Mouse (Mus musculus) lung, adult 18-20 months (tissue): ENCODE measurements around the gene Alox12.

Experiments used
- DNase-seq, 2 experiments: peaks; one replicate each; pipeline ENCODE4 v3.0.0; 2022; ENCODE audit warnings: mixed read lengths in 2 of 2

Alox12 gene

DNA sequence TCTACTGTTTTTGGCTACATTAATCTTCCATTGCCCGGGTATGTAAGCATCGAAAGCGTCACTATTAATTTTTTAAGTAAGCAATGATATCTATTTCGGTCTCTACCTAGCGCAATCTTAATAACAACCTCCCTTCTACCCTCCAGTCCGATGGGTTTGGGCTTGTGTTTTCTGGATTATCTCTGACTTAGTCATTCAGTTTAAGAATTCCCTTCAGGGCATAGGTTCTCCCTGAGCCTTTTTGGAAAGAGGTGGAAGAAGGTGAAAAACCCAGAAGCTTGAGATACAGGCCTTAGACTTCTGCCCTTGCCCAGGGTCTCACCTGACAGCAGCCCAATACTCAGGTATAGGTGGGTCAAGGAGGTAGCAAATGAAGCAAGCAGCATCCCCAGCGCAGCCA, 35.3 kb downstream of the Alox12 start:
- no peak for DNase-seq

DNA sequence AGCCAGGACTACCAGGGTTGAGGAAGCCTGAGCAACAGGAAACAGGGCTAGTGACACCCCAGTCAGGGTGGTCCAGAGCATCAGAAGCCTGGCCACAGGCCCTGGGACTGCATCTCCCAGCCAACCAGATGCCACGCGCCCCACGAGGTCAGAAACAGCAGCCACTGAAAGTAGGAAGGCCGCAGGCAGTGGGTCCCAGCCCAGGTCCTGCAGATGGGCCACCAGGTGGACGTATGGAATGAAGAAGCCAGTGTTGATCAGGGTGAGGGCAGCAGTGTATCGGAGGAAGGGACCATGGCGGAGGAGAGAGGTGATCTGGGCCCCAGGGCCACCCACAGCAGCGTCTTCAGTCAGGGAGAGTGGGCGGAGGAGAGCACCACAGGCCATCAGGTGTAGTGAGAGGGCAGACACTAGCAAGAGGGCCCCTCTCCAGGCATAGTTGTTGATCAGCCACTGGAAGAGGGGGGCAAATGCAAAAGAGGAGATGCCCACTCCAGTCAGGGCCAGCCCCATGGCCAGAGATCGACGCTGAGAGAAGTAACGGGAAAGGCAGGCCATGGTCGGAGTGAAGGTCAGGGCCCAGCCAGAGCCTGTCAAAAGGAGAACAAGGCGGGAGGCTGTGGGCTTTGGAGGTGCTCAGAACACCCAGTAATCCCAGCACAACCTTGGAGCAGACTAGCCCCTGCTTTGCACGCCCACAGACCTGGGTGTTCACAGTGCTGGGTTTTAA, 36.2 kb downstream of the Alox12 start:
- no peak for DNase-seq

DNA sequence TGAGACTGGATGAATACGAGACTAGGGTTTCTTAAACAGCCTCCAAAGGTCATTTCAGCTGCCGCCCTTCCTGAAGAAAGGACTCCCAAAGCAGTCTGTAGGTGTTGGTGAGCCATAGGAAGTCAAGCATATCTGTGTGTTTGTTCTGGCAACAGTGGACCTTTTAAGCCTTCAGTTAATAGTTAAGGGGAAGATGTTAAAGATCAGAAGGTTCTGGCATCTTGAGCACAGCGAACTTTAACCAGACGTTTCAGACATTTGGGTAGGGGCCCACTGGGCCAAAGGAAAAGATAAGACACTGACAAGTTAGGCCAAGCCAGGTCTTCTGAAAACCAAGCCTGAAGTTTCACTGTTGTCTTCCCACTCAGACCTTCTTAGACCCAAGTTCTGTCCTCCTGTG, 37.1 kb downstream of the Alox12 start:
- DNase-seq, result no peak

DNA sequence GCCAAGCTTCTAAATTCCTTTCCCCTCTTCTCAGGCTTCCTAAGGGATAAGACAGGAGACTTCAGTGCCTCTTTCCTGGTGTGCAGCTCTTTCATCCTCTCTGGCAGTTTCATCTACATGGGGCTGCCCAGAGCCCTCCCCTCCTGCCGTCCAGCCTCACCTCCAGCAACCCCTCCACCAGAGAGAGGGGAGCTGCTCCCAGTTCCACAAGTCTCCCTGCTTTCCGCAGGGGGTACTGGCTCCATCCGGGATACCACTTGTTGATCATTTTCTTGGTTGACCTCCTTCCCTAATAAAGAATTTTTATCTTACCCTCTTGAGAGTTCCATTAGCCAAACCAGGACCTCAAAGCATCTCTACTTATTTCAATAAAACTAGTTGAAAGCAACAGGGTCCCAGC, 39.0 kb downstream of the Alox12 start:
- DNase-seq, result no peak

DNA sequence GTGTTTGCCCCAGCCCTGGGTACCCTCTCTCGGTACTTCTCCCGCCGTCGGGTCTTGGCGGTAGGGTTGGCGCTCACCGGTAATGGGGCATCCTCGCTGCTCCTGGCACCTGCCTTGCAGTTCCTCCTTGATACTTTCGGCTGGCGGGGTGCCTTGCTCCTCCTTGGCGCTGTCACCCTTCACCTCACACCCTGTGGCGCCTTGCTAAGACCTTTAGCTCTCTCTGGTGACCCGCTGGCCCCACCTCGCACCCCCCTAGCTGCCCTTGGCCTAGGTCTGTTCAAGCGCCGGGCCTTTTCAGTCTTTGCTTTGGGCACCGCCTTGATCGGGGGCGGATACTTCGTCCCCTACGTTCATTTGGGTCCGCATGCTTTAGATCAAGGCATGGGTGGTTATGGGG, 39.9 kb downstream of the Alox12 start:
- DNase-seq, result peak in 1 of 2 experiments; percentile 25

DNA sequence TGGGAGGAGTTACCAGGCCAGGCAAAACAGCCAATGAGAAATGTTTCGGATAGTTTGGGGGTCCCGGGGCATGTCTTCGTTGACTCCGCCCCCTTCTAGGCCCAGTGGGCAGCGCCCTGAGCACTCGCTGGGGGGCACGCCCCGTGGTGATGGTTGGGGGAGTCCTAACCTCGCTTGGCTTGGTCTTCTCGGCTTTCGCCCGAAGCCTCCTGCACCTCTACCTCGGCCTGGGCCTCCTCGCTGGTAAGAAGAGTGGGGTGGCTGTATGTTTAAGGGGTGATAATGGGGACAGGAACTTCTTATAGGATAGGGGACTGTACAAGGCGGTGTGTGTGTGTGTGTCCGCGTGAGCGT, 40.3 kb downstream of the Alox12 start:
- peak in 1 of 2 experiments; percentile 33 for DNase-seq

DNA sequence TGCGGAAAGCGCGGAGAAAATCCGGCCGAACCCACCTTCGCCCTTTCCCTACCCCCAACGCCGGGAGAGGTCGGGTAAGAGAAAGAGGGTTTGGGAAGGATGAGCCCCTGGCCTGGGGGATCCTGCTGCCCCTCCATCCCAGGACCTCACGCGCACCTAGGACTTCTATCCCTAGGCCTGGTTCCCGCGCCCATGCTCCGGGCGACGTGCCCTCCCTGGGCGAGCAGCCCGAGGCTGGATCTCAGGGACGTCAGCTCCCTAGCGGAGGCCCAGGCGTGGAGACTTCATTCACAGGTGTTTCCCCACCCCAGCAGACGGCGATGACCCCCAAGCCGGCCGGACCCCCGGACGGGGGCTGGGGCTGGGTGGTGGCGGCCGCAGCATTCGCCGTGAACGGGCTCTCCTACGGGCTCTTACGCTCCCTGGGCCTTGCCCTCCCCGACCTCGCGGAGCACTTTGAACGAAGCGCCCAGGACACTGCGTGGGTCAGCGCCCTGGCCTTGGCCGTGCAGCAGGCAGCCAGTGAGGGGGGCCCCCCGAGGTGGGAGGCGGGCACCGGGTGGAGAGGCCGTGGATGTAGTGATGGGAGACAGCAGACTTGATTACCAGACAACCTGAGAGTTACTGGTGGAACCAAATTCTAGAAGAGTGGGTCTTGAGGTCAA, 40.8 kb downstream of the Alox12 start:
- DNase-seq, result peak in 1 of 2 experiments; percentile 39

DNA sequence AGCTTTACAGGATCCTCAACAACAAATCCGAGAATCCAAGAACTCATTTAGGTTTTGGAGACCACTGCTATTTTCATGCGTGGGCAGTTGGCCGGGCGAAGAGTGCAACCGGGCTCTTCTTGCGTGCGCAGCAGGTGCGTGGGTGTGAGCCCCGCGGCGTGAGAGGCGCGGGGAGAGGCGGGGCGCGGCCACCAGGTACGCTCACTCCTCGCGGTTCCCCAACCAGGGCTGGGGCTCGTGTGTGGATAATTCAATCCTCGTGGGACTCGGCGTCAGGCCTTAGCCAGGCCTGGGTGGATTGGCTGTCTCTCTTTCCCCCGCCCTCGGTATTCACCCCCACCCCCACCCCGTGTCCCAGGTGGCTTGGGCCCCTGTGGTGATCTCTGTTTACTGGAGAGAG, 41.4 kb downstream of the Alox12 start:
- peak in 1 of 2 experiments; percentile 63 for DNase-seq

DNA sequence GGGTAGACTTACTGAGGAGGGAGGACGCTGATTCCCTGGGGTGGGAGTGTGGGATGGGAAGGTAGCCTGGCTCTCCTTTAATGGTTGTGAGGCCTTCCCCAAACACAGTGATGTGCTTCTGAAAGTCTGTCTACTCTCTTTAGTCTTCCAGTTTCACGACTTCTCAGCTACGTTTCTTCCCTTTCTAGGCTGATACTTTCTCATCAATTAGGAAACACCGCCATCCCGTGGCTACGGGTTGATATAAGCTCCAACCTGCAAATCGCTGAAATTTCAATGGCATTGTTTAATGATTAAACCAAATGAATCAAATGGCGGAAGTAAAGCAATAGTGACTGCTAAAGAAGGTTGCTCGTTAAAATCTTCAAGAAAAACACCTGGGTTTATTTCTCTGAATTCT, 42.3 kb downstream of the Alox12 start:
- peak; percentile 80 to 86 for DNase-seq

DNA sequence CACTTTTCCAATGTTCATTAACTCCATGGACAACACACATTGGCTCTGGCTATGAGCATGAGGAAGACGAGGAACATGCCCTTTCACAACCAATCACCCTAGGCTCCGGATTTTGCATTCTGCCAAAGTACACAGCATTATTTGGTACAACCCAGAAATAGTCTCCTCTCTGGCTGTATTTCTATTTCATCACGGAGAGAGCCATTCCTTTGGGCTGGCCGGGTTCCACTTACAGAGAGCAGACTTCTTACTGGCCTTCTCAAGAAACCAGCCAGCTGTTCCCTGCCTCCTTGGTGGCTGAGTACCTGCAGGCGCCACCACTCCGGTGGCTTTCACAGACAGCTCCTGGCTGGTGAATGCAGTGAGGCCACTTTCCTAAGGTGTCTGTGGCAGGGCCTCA, 42.7 kb downstream of the Alox12 start, which contains the start of gene Slc16a11:
Gene Slc16a11 (plus strand): TSS at position 330 of the 400 bp plus-strand sequence.
- DNase-seq, result peak; percentile 59 to 69

DNA sequence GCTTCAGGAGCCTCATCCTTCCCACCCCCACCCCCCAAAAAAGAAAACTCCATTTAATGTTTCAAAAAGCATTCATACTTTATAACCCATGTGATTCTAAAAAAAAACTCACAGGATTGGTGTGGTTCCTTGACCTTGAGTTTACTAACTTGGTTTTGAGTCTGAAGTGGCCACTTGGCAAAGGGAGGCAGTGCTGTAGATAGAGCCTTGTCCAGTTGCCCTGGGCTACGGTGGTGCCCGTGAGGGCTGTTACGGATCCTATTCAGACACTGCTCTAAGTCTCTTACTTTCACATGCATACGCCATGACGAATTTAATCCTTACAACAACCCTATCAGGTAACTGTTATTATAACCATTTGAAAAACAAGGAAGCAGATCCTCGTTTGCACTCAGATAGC, 43.2 kb downstream of the Alox12 start:
- peak; percentile 58 to 78 for DNase-seq

DNA sequence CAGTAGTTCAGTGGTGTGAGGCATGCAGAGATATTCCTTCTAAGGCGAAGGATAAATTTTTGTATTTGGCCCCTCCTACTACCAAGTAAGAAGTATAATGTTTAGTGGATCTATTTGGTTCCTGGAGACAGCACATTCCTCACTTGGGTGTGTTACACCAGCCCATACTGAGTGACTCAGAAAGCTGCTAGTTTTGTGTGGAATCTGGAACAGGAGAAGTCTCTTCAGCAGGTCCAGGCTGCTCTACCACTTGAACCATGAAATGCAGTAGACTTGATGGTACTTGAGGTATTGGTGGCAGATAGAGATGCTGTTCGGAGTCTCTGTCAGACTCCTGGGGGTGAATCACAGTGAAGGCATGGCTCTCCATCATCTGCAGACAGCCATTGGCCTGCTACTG, 44.5 kb downstream of the Alox12 start:
- DNase-seq, result peak in 1 of 2 experiments; percentile 21

DNA sequence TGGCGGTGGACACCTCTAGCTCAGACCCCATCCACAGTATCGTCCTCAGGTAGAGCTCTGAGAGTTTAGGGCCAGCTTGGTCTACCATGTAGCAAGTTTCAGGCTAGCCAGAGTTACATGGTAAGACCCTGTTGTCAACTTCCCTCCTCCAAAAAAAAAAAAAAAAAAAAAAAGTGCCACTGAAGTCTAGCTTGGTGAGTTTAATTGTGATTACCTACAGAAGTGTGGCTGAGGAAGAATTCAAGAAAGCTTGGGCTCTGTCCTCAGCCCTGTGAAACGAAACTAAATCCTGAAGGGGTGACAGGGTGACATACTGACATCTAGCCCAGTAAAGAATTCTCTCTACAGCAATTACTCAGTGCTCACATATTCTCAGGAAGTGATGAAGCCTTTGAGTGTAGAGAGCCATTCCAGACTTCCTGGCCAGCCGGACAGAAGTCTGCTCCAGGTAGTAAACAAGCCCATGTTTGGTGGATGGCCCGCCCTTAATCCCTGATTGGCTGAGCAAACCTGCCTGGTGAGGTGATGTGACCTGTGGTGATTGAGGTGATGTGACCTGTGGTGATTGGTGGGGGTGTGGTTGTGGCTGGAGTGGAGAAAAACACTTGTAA, 46.3 kb downstream of the Alox12 start:
- peak; percentile 19 to 27 for DNase-seq

DNA sequence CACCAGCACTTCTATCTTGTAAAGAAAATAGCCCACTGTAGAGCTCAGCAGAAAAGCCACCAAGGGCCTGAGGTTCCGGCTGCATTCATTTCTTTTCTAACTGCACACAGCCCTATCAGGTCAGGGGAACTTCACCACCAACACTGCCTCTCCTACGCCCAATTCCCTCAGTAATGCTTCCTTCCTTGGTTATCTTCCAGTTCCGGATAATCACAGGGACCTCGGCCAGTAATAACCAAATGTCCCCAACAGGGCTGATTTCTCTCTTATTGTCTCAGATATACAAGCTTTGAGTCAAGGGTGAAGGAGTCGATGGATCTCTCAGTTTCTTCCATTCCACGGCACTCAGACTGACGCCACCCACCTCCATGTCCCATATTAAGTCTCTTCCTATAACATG, 47.9 kb downstream of the Alox12 start:
- DNase-seq, result no peak

DNA sequence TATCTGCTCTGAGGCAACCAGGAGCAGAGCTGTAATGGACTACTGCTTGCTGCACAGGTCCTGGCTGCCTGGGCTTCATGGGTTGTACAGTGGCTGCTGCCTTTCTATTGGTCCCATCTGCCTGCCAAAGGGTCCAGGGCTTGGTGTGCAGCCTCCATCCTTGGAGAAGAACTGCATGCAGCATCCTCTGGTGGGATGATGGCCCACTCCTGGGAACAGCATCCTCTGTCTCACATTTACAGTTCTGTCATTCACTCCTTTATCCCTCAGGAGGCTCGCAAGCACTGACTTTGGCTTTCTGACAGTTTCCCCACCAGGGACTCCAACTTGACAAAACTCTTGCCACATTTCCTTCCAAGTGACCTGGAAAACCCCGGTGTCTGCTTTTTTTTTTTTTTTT, 48.4 kb downstream of the Alox12 start:
- DNase-seq, result no peak

DNA sequence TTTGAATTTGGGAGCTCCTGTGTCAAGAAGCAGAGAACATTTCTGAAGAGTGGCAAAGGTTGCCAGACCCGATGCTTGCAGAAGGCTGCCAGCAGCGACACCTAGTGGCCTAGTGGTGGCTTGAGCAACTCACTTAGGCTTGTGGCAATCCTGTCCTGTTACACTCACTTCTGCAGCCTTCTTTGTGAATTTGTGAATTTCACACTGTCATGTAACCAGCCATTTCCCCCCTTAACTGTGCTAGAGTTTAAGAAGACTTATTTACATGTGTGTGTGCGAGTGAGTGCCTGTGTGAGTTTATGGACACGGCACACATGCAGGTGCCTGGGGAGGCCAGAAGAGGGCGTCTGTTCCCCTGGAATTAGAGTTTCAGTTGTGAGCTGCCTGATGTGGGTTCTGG, 53.5 kb downstream of the Alox12 start:
- DNase-seq, result peak; percentile 84 to 88

DNA sequence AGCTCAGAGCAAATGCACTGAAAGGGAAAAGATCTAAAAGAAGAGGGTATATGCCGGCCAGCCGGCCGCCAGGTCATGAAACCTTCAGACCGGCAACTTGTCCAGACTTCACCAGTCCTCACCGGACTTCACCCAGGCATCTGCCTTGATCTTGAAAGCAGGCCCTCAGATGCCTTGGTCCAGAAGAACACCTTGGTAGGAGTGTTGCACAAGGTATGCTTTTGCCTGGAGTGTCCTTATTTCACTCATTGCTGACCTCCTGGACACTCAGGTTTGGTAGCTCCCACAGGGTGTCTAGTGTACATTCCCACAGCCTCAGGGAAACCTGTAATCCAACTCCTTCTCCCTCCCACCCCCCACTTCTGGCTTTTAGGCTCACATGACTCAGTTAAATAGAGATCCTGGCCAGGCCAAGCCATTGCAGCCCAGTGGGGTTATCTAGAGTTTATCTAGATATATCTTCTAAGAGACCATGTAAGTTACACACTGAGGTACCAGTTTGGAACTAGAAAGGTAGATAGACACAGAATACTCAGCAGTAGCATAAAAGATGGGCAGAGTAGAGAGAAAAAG, 55.0 kb downstream of the Alox12 start:
- peak; percentile 60 to 75 for DNase-seq

DNA sequence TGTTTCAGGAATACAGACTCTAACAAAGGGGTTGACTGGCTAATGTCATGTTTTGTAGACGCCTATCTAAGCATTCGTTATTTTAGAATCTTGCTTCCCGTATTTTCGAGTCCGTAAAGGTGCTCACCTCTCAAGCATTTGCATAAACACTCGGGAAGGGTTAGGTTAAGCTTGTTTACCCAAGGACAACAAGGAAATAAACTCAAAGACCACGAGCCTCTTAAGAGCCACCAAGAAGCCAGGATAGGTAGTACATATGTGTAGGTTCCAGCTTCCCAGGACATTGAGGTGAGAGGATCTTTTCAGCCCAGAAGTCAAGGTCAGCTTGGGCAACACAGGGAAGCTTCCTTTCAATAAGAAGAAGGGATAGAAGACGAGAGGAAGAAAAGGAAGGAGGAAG, 56.0 kb downstream of the Alox12 start:
- peak; percentile 14 to 52 for DNase-seq

DNA sequence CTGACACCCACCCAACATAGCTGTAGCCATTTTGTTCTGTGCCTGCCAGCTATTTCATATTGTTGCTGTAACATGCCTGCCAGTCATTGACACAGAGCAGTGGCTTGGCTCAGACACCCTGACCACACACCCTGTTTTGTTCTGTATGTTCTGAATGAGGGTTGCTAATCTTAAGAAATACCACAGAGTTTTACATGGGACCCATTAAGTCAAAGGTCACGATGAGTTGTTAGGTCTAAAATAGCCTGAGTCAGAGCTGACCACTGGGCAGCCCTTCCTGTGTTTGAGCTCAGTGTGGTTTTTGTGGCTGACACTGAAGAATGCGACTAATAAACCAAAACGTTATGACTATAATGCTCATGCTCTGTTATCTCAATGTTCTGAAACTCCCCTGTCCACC, 56.8 kb downstream of the Alox12 start:
- DNase-seq, result peak; percentile 53 to 65

DNA sequence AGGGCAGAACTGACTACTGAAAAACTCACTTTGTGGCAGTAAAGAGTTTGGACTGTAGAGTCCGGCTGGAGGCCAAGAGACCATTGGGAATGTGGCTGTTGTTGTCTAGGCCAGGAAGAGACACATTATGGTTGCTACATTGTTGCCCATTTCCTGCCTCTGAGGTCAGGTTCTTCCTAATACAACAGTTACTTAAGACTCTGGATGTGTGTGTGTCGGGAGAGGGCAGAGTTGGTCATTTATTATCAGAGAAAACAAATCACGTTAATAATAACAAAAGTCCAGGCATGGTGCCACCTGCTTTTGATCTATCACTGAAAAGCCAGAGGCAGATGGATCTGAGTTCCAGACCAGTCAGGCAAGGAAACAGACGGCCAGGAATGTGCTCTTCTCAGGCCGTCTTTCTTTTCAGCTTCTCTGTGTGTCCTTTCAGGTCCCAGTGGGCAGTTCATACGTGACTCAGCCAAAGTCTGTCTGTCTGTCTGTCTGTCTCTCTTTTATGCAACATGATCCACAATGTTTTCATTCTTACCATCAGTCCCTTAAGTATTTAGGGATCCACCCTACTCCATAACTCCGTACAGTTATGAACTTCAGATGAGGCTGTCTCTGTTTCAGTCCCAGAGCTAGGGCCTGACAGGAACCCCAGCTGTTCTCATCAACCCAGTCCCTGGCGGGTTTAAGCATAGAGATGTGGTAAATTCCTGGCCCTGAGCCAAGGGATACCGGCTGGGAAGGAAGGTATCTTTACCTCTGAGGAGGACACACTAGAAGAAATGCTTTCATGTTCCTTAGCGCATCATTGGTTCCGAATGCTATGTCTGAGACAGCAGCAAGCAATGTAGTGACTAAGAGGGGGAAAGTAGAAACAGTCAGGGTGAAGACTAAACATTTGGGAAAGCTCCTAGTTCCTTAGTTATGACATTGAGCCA, 61.5 kb downstream of the Alox12 start:
- peak in 1 of 2 experiments; percentile 36 for DNase-seq

DNA sequence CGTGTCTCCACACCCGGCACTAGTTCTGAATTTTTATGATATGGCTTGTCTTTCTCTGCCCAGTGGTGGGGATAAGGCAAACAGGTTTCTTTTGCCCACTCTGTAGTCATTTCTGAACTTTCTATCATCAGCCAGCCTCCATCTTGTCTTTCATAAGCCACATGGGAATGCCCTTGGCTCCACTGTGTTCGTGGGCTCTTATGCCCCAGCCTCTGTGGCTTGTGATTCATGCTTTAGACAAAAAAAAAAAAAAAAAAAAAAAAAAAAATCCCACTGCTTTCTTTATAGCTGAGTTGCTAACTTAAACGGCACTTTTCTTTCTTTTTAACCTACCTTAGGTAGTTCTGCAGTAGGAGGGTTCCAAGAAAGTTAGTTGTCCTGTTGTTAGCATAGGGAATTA, 63.0 kb downstream of the Alox12 start:
- no peak for DNase-seq
